Mouse (Mus musculus): ENCODE results near the gene Dnajc7. TPM values are rescaled to one million over a fixed set of nuclear protein-coding genes. Genes with fewer than 3 reads are reported as not detected.
"Not testable (repeated sequence)": the region's sequence is repeated elsewhere in the genome, so short reads cannot be mapped to it uniquely, and the experiment has no call there.

Gene Dnajc7
- polyA plus RNA-seq, 1 experiment from 2014 or later: 96.1 TPM

- ATAC-seq (ENCODE audit: low FRiP score): no peak
- Histone ChIP-seq H3K36me3 (ENCODE audit: control insufficient read depth, insufficient read depth, low read length) (peaks cover 41% of the 10 kb centered on the region), H3K9me3 (ENCODE audit: control insufficient read depth, low read length) (no peaks in the 10 kb centered on the region), H3K4me2 (no peak overlapping the region), H3K4me1 (ENCODE audit: control insufficient read depth, insufficient read depth, low read length) (no peaks in the 10 kb centered on the region), H3K27me3 (ENCODE audit: control insufficient read depth, insufficient read depth, low read length) (no peaks in the 10 kb centered on the region), H3K27ac (ENCODE audit: low read depth, low read length) (no peak overlapping the region), H3K4me3 (ENCODE audit: low read depth, low read length) (no peak overlapping the region), H3K9ac (ENCODE audit: low read length) (no peak overlapping the region)
- 95% methylated on average over 7 of the region's 7 CpGs for WGBS
- DNase-seq (ENCODE audit: low spot score, missing footprints): no peak
Observed at GRCm38 (mm10) chr11:100594608-100595007, 25.4 kb downstream of the Dnajc7 start.

DNA sequence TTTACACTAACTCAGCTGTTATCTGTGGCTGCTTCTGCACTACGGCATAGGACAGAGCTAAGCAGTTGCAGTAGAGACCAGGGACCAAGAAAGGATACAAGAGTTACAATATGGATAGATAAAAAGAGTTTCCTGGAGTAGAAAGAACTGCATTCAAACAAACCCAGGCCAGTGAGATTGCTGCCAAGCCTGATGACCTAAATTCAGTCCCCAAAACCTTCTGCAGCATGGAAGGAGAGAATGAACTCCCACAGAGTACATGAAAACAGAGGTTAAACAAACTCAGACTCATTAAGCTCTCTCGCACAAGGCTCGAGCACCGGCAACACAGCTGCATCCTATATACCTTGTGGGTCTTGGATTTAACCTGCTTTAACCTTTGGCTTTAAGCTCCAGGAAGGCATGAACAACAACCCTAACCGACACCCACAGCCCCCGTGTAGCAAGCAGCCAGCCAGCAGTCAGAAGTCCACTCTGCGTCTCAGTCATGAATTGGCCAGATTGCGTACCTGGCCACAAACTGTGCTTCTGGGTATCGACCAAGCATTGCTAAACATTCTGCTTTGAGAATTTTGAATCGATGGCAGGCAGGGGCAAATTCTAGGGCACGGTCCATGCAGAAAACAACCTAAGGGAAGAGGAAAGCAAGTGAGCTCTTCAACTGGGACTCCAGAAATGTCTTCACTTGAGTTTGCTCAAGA lies 27.5 kb downstream of the Dnajc7 start:
- H3K4me1 ChIP-seq (ENCODE audit: control insufficient read depth, insufficient read depth, low read length): no peaks in the 10 kb centered on the region
- 94% methylated on average over 11 of the region's 11 CpGs for WGBS
- H3K27me3 ChIP-seq (ENCODE audit: control insufficient read depth, insufficient read depth, low read length): no peaks in the 10 kb centered on the region
- no peak overlapping the region for H3K27ac ChIP-seq (ENCODE audit: low read depth, low read length)
- no peak overlapping the region for H3K9ac ChIP-seq (ENCODE audit: low read length)
- DNase-seq (ENCODE audit: low spot score, missing footprints) (no peak), ATAC-seq (ENCODE audit: low FRiP score) (no peak)
- H3K4me3 ChIP-seq (ENCODE audit: low read depth, low read length): no peak overlapping the region
- peaks cover 44% of the 10 kb centered on the region for H3K36me3 ChIP-seq (ENCODE audit: control insufficient read depth, insufficient read depth, low read length)
- H3K4me2 ChIP-seq: no peak overlapping the region
- H3K9me3 ChIP-seq (ENCODE audit: control insufficient read depth, low read length): no peaks in the 10 kb centered on the region

GRCm38 (mm10) chr11:100588462-100588861 lies 31.5 kb downstream of the Dnajc7 start:
- Histone ChIP-seq H3K36me3 (ENCODE audit: control insufficient read depth, insufficient read depth, low read length) (peaks cover 56% of the 10 kb centered on the region), H3K27ac (ENCODE audit: low read depth, low read length) (no peak overlapping the region), H3K9ac (ENCODE audit: low read length) (no peak overlapping the region), H3K27me3 (ENCODE audit: control insufficient read depth, insufficient read depth, low read length) (no peaks in the 10 kb centered on the region), H3K4me3 (ENCODE audit: low read depth, low read length) (no peak overlapping the region), H3K9me3 (ENCODE audit: control insufficient read depth, low read length) (no peaks in the 10 kb centered on the region), H3K4me1 (ENCODE audit: control insufficient read depth, insufficient read depth, low read length) (no peaks in the 10 kb centered on the region), H3K4me2 (no peak overlapping the region)
- 96% methylated on average over 2 of the region's 2 CpGs for WGBS
- ATAC-seq (ENCODE audit: low FRiP score): no peak
- no peak for DNase-seq (ENCODE audit: low spot score, missing footprints)

DNA sequence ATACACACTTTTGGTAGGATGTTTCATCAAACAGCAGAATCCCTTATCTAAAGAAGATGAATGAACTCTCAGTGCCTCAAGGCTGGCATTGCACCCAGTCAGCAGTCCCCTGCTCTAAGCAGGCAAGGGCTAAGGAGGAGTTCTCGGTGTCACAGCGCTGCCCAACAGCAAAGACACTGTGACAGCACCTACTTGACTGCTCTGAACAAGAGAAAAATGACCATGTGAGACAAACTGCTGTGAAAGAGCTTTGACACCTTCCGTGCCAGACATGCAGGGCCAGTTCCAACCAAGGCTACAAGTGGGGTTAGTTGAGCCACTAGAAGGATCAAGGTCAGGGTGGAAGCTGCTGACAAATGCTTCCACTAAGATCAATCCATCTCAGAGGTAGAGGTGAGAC lies 34.8 kb downstream of the Dnajc7 start:
- peaks cover 54% of the 10 kb centered on the region for H3K36me3 ChIP-seq (ENCODE audit: control insufficient read depth, insufficient read depth, low read length)
- DNase-seq (ENCODE audit: low spot score, missing footprints) (no peak), ATAC-seq (ENCODE audit: low FRiP score) (no peak)
- no peak overlapping the region for H3K27ac ChIP-seq (ENCODE audit: low read depth, low read length)
- H3K27me3 ChIP-seq (ENCODE audit: control insufficient read depth, insufficient read depth, low read length): no peaks in the 10 kb centered on the region
- H3K4me1 ChIP-seq (ENCODE audit: control insufficient read depth, insufficient read depth, low read length): no peaks in the 10 kb centered on the region
- H3K4me3 ChIP-seq (ENCODE audit: low read depth, low read length): no peak overlapping the region
- H3K9ac ChIP-seq (ENCODE audit: low read length): no peak overlapping the region
- no peaks in the 10 kb centered on the region for H3K9me3 ChIP-seq (ENCODE audit: control insufficient read depth, low read length)
- H3K4me2 ChIP-seq: no peak overlapping the region
- whole genome bisulfite sequencing: 97% methylated on average over 3 of the region's 3 CpGs

- H3K36me3 ChIP-seq (ENCODE audit: control insufficient read depth, insufficient read depth, low read length): peaks cover 53% of the 10 kb centered on the region
- no peak overlapping the region for H3K4me2 ChIP-seq
- H3K27ac ChIP-seq (ENCODE audit: low read depth, low read length): no peak overlapping the region
- no peaks in the 10 kb centered on the region for H3K4me1 ChIP-seq (ENCODE audit: control insufficient read depth, insufficient read depth, low read length)
- no peaks in the 10 kb centered on the region for H3K27me3 ChIP-seq (ENCODE audit: control insufficient read depth, insufficient read depth, low read length)
- H3K4me3 ChIP-seq (ENCODE audit: low read depth, low read length): no peak overlapping the region
- ATAC-seq (ENCODE audit: low FRiP score) (no peak), DNase-seq (ENCODE audit: low spot score, missing footprints) (no peak)
- WGBS: 93% methylated on average over 7 of the region's 7 CpGs
- H3K9me3 ChIP-seq (ENCODE audit: control insufficient read depth, low read length): no peaks in the 10 kb centered on the region
- no peak overlapping the region for H3K9ac ChIP-seq (ENCODE audit: low read length)
Observed at GRCm38 (mm10) chr11:100584561-100584961, 35.4 kb downstream of the Dnajc7 start.

- H3K27me3 ChIP-seq (ENCODE audit: control insufficient read depth, insufficient read depth, low read length): no peaks in the 10 kb centered on the region
- H3K9me3 ChIP-seq (ENCODE audit: control insufficient read depth, low read length): no peaks in the 10 kb centered on the region
- H3K4me3 ChIP-seq (ENCODE audit: low read depth, low read length): no peak overlapping the region
- no peak overlapping the region for H3K9ac ChIP-seq (ENCODE audit: low read length)
- peaks cover 46% of the 10 kb centered on the region for H3K36me3 ChIP-seq (ENCODE audit: control insufficient read depth, insufficient read depth, low read length)
- DNase-seq (ENCODE audit: low spot score, missing footprints) (no peak), ATAC-seq (ENCODE audit: low FRiP score) (no peak)
- no peak overlapping the region for H3K27ac ChIP-seq (ENCODE audit: low read depth, low read length)
- H3K4me2 ChIP-seq: no peak overlapping the region
- H3K4me1 ChIP-seq (ENCODE audit: control insufficient read depth, insufficient read depth, low read length): no peaks in the 10 kb centered on the region
- 89% methylated on average over 2 of the region's 2 CpGs for WGBS
Observed at GRCm38 (mm10) chr11:100582836-100583235, 37.1 kb downstream of the Dnajc7 start.

DNA sequence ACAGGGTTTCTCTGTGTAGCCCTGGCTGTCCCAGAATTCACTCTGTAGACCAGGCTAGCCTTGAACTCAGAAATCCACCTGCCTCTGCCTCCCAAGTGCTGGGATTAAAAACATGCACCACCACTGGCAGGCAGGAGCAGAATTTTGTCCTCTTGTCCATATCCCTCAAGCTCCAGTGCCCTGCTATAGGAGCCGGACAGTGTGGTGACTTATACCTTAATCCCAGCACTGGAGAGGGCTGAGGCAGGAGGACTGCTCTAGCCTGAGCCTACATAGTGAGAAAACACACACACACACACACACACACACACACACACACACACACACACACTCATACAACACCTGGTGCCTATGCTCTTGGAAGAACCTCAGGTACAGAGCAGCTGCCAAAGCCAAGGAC lies 37.6 kb downstream of the Dnajc7 start:
- ATAC-seq (ENCODE audit: low FRiP score); DNase-seq (ENCODE audit: low spot score, missing footprints); H3K4me1 ChIP-seq (ENCODE audit: control insufficient read depth, insufficient read depth, low read length); H3K4me3 ChIP-seq (ENCODE audit: low read depth, low read length); H3K9ac ChIP-seq (ENCODE audit: low read length); H3K27me3 ChIP-seq (ENCODE audit: control insufficient read depth, insufficient read depth, low read length); H3K9me3 ChIP-seq (ENCODE audit: control insufficient read depth, low read length); H3K4me2 ChIP-seq; H3K27ac ChIP-seq (ENCODE audit: low read depth, low read length): not testable (repeated sequence)
- 100% methylated on average over 1 of the region's 1 CpGs for WGBS
- peaks cover 43% of the 10 kb centered on the region for H3K36me3 ChIP-seq (ENCODE audit: control insufficient read depth, insufficient read depth, low read length)

- H3K4me1 ChIP-seq (ENCODE audit: control insufficient read depth, insufficient read depth, low read length): no peaks in the 10 kb centered on the region
- no peaks in the 10 kb centered on the region for H3K9me3 ChIP-seq (ENCODE audit: control insufficient read depth, low read length)
- 96% methylated on average over 4 of the region's 4 CpGs for WGBS
- H3K9ac ChIP-seq (ENCODE audit: low read length): no peak overlapping the region
- H3K27me3 ChIP-seq (ENCODE audit: control insufficient read depth, insufficient read depth, low read length): no peaks in the 10 kb centered on the region
- H3K4me2 ChIP-seq: no peak overlapping the region
- ATAC-seq (ENCODE audit: low FRiP score) (no peak), DNase-seq (ENCODE audit: low spot score, missing footprints) (no peak)
- H3K36me3 ChIP-seq (ENCODE audit: control insufficient read depth, insufficient read depth, low read length): peaks cover 39% of the 10 kb centered on the region
- no peak overlapping the region for H3K4me3 ChIP-seq (ENCODE audit: low read depth, low read length)
- no peak overlapping the region for H3K27ac ChIP-seq (ENCODE audit: low read depth, low read length)
Observed at GRCm38 (mm10) chr11:100581756-100582155, 38.2 kb downstream of the Dnajc7 start.

DNA sequence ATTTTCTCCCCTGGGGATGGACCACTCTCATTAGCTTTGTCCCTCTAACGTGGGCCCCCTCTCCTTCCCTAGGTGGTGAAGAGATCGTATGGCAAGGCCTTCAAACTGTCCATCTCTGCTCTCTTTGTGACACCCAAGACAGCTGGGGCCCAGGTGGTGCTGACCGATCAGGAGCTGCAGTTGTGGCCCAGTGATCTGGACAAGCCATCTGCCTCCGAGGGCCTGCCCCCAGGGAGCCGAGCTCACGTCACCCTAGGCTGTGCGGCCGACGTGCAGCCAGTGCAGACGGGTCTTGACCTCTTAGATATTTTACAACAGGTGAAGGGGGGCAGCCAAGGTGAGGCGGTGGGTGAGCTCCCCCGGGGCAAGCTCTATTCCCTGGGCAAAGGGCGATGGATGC lies 39.7 kb downstream of the Dnajc7 start:
- H3K27ac ChIP-seq (ENCODE audit: low read depth, low read length): no peak overlapping the region
- no peak overlapping the region for H3K9ac ChIP-seq (ENCODE audit: low read length)
- 92% methylated on average over 13 of the region's 13 CpGs for WGBS
- no peak overlapping the region for H3K4me3 ChIP-seq (ENCODE audit: low read depth, low read length)
- H3K4me1 ChIP-seq (ENCODE audit: control insufficient read depth, insufficient read depth, low read length): peaks cover 5% of the 10 kb centered on the region
- no peaks in the 10 kb centered on the region for H3K27me3 ChIP-seq (ENCODE audit: control insufficient read depth, insufficient read depth, low read length)
- peaks cover 33% of the 10 kb centered on the region for H3K36me3 ChIP-seq (ENCODE audit: control insufficient read depth, insufficient read depth, low read length)
- ATAC-seq (ENCODE audit: low FRiP score): no peak
- no peaks in the 10 kb centered on the region for H3K9me3 ChIP-seq (ENCODE audit: control insufficient read depth, low read length)
- no peak for DNase-seq (ENCODE audit: low spot score, missing footprints)
- H3K4me2 ChIP-seq: no peak overlapping the region
